Mouse (Mus musculus): Measurements from ENCODE around the gene S100a3. TPM values are rescaled to one million over a fixed set of nuclear protein-coding genes. Genes with fewer than 3 reads are reported as not detected.

The S100a3 gene
- polyA plus RNA-seq, 1 experiment from 2014 or later = not detected

DNA sequence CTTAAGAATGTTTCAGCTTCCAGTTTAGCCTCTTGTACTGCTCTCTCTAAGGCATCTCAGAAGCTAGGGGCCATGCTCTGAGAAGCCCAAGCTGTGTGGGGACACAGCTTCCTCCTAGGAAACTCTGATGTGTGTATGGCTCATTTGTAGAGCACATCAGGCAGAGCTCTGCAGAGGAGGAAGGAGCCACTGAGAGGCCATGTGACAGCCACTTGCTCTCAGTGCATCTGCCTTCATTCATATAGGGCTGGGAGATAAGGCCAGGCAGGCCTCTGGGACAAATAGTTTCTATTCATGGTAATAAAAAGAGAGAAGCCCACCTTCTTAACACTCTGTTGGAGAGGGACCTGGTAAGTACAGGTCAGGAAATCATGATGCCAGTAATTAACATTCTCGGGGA, 34.1 kb downstream of the S100a3 start:
- H3K9me3 ChIP-seq (replicated peaks; ENCODE audit: control insufficient read depth, low read length) = no peaks in the 10 kb centered on the region
- H3K27ac ChIP-seq (ENCODE audit: low read length) = no peak overlapping the region
- H3K9ac ChIP-seq (ENCODE audit: low read depth, low read length) = no peak overlapping the region
- 47% methylated on average over 1 of the region's 1 CpGs for WGBS (ENCODE audit: insufficient replicate concordance)
- no peaks in the 10 kb centered on the region for H3K36me3 ChIP-seq (ENCODE audit: control insufficient read depth, insufficient read depth)
- no peaks in the 10 kb centered on the region for H3K4me1 ChIP-seq (ENCODE audit: control insufficient read depth, low read depth, low read length)
- no peak for ATAC-seq (ENCODE audit: low read depth)
- no peak overlapping the region for H3K4me2 ChIP-seq (ENCODE audit: low read depth, low read length)
- H3K4me3 ChIP-seq (ENCODE audit: low read depth, low read length) = no peak overlapping the region
- no peaks in the 10 kb centered on the region for H3K27me3 ChIP-seq (ENCODE audit: control insufficient read depth, insufficient read depth, low read depth, low read length)

DNA sequence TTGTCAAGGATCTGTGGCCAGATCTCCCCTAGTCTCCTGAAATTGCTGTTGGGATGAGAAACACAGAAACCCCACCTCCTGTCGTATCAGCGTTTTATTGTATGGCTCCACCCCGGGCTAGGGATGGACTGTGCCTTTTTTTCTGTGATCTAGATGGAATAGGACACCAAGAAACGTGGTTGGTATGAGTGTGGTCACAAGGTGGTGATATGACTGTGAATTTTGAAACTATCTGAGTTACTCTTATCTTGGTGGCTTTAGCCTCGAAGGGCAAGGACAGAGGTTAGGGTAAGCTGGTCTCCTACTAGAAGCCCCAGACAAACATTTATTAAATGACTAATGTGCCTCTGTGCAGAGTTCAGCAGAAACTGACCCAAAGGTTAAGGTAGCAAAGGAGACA, 35.2 kb downstream of the S100a3 start:
- H3K27ac ChIP-seq (ENCODE audit: low read length) = no peak overlapping the region
- 41% methylated on average over 5 of the region's 5 CpGs for WGBS (ENCODE audit: insufficient replicate concordance)
- H3K4me1 ChIP-seq (ENCODE audit: control insufficient read depth, low read depth, low read length) = no peaks in the 10 kb centered on the region
- H3K4me3 ChIP-seq (ENCODE audit: low read depth, low read length) = no peak overlapping the region
- H3K36me3 ChIP-seq (ENCODE audit: control insufficient read depth, insufficient read depth) = no peaks in the 10 kb centered on the region
- H3K4me2 ChIP-seq (ENCODE audit: low read depth, low read length) = no peak overlapping the region
- ATAC-seq (ENCODE audit: low read depth) = no peak
- H3K9me3 ChIP-seq (replicated peaks; ENCODE audit: control insufficient read depth, low read length) = no peaks in the 10 kb centered on the region
- no peak overlapping the region for H3K9ac ChIP-seq (ENCODE audit: low read depth, low read length)
- H3K27me3 ChIP-seq (ENCODE audit: control insufficient read depth, insufficient read depth, low read depth, low read length) = no peaks in the 10 kb centered on the region

DNA sequence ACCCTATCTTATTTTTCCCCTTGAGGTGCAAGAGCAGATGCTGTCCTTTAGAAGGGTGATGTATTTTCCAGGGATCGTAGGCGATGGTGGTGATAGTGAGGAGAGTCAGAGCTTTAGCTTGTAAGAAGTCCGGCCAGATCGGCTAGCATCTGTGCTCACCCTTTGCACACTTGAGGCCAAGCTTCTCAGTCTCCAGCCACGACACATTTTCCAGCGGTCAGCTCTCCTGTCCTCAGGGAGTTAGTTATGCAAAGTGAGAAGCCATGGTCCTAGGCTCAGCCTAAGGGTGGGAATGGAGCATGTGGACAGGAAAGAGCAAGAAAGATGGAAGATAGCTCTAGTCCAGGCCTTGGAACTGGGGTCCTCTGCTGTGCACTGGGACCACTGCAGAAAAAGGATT, 36.4 kb downstream of the S100a3 start:
- no peak overlapping the region for H3K9ac ChIP-seq (ENCODE audit: low read depth, low read length)
- 71% methylated on average over 6 of the region's 6 CpGs for WGBS (ENCODE audit: insufficient replicate concordance)
- H3K4me1 ChIP-seq (ENCODE audit: control insufficient read depth, low read depth, low read length) = no peaks in the 10 kb centered on the region
- ATAC-seq (ENCODE audit: low read depth) = no peak
- no peak overlapping the region for H3K27ac ChIP-seq (ENCODE audit: low read length)
- no peaks in the 10 kb centered on the region for H3K9me3 ChIP-seq (replicated peaks; ENCODE audit: control insufficient read depth, low read length)
- H3K4me2 ChIP-seq (ENCODE audit: low read depth, low read length) = no peak overlapping the region
- H3K36me3 ChIP-seq (ENCODE audit: control insufficient read depth, insufficient read depth) = no peaks in the 10 kb centered on the region
- no peaks in the 10 kb centered on the region for H3K27me3 ChIP-seq (ENCODE audit: control insufficient read depth, insufficient read depth, low read depth, low read length)
- H3K4me3 ChIP-seq (ENCODE audit: low read depth, low read length) = no peak overlapping the region

DNA sequence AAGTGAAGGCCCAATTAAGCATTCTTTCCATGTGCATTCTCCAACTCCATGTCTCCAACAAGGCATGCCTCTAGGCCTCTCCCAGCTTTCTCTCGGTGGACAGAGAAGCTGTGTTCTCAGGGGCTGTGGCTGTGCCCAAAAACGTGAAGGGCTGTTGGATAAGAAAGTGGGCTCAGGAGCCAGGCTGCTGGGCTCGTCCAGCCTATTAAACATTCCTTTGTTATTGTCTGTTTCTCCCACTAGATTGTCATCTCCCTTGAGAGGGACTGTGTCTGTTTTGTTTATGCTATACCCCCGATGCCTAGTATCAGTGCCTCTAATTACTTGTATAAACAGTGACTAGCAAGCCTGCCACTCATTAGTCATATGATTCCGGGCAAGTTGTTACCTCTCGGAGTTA, 37.4 kb downstream of the S100a3 start:
- ATAC-seq (ENCODE audit: low read depth) = no peak
- H3K36me3 ChIP-seq (ENCODE audit: control insufficient read depth, insufficient read depth) = no peaks in the 10 kb centered on the region
- no peaks in the 10 kb centered on the region for H3K27me3 ChIP-seq (ENCODE audit: control insufficient read depth, insufficient read depth, low read depth, low read length)
- no peak overlapping the region for H3K4me3 ChIP-seq (ENCODE audit: low read depth, low read length)
- H3K9me3 ChIP-seq (replicated peaks; ENCODE audit: control insufficient read depth, low read length) = no peaks in the 10 kb centered on the region
- H3K4me1 ChIP-seq (ENCODE audit: control insufficient read depth, low read depth, low read length) = no peaks in the 10 kb centered on the region
- no peak overlapping the region for H3K4me2 ChIP-seq (ENCODE audit: low read depth, low read length)
- 47% methylated on average over 6 of the region's 6 CpGs for WGBS (ENCODE audit: insufficient replicate concordance)
- no peak overlapping the region for H3K9ac ChIP-seq (ENCODE audit: low read depth, low read length)
- H3K27ac ChIP-seq (ENCODE audit: low read length) = no peak overlapping the region

DNA sequence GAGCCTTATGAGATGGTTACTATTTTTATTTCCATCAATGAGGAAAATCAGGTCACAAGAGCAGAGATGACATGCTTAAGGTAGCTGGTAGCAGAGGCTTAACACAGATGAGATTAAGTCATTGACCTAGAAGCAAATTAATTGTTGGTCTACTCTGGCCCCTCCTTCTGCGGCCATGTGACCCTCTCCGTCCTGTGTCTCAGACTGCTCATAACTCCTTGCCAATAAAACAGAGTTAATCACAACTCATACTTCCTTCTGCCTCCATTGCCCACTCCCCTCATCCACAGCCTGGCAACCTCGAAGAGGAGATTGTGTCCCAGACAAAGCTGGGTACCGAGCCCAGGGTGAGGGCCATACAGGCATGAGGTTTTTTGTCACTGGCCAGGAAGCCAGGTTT, 37.8 kb downstream of the S100a3 start:
- H3K4me2 ChIP-seq (ENCODE audit: low read depth, low read length) = no peak overlapping the region
- no peak overlapping the region for H3K9ac ChIP-seq (ENCODE audit: low read depth, low read length)
- no peaks in the 10 kb centered on the region for H3K27me3 ChIP-seq (ENCODE audit: control insufficient read depth, insufficient read depth, low read depth, low read length)
- H3K4me3 ChIP-seq (ENCODE audit: low read depth, low read length) = no peak overlapping the region
- no peaks in the 10 kb centered on the region for H3K9me3 ChIP-seq (replicated peaks; ENCODE audit: control insufficient read depth, low read length)
- no peak for ATAC-seq (ENCODE audit: low read depth)
- H3K36me3 ChIP-seq (ENCODE audit: control insufficient read depth, insufficient read depth) = no peaks in the 10 kb centered on the region
- no peaks in the 10 kb centered on the region for H3K4me1 ChIP-seq (ENCODE audit: control insufficient read depth, low read depth, low read length)
- 46% methylated on average over 4 of the region's 4 CpGs for WGBS (ENCODE audit: insufficient replicate concordance)
- no peak overlapping the region for H3K27ac ChIP-seq (ENCODE audit: low read length)

DNA sequence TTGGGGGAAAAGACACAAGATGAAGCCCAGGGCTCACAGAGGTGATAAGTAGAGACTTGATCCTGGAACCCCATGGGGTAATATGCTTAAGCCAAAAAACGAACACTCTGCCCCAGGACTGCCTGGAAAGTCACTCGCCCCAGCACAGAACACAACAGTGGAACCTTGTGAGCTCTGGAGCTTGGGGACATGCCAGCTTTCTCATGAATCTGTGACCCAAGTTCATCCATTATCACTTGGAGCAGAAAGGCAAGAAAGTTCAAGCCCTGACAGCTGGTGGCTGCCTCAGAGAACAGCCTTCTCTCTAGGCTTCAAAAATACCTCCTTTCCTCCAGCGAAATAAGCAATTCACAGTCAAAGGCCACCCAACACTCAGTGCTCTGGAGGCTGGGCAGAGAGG, 39.0 kb downstream of the S100a3 start:
- no peak overlapping the region for H3K27ac ChIP-seq (ENCODE audit: low read length)
- H3K36me3 ChIP-seq (ENCODE audit: control insufficient read depth, insufficient read depth) = no peaks in the 10 kb centered on the region
- H3K4me2 ChIP-seq (ENCODE audit: low read depth, low read length) = no peak overlapping the region
- H3K4me1 ChIP-seq (ENCODE audit: control insufficient read depth, low read depth, low read length) = no peaks in the 10 kb centered on the region
- H3K9me3 ChIP-seq (replicated peaks; ENCODE audit: control insufficient read depth, low read length) = no peaks in the 10 kb centered on the region
- ATAC-seq (ENCODE audit: low read depth) = no peak
- H3K27me3 ChIP-seq (ENCODE audit: control insufficient read depth, insufficient read depth, low read depth, low read length) = no peaks in the 10 kb centered on the region
- no peak overlapping the region for H3K9ac ChIP-seq (ENCODE audit: low read depth, low read length)
- no peak overlapping the region for H3K4me3 ChIP-seq (ENCODE audit: low read depth, low read length)
- 48% methylated on average over 3 of the region's 3 CpGs for WGBS (ENCODE audit: insufficient replicate concordance)

DNA sequence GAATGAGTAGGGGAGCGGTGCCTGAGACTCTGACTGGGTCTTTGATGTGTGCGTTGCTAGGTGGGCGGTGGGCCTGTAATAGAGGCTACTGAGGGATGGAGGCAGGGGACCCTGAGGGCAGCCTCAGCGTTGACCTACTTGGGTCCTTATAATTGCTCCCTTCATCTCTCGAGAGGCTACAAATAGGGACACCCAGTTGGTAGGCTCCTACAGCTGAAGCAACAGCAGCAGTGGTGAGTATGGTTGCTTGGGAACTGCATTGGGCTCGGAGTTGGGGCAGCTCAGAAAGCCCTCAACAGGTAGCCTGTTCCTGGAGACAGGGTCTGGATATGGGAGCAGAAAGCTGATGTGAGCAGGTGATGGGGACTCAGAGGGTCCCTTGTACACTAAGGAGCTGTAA, 39.7 kb downstream of the S100a3 start:
- H3K4me1 ChIP-seq (ENCODE audit: control insufficient read depth, low read depth, low read length) = no peaks in the 10 kb centered on the region
- ATAC-seq (ENCODE audit: low read depth) = no peak
- no peak overlapping the region for H3K27ac ChIP-seq (ENCODE audit: low read length)
- no peaks in the 10 kb centered on the region for H3K9me3 ChIP-seq (replicated peaks; ENCODE audit: control insufficient read depth, low read length)
- H3K36me3 ChIP-seq (ENCODE audit: control insufficient read depth, insufficient read depth) = no peaks in the 10 kb centered on the region
- no peaks in the 10 kb centered on the region for H3K27me3 ChIP-seq (ENCODE audit: control insufficient read depth, insufficient read depth, low read depth, low read length)
- WGBS (ENCODE audit: insufficient replicate concordance) = 64% methylated on average over 6 of the region's 6 CpGs
- H3K9ac ChIP-seq (ENCODE audit: low read depth, low read length) = no peak overlapping the region
- no peak overlapping the region for H3K4me3 ChIP-seq (ENCODE audit: low read depth, low read length)
- H3K4me2 ChIP-seq (ENCODE audit: low read depth, low read length) = no peak overlapping the region

DNA sequence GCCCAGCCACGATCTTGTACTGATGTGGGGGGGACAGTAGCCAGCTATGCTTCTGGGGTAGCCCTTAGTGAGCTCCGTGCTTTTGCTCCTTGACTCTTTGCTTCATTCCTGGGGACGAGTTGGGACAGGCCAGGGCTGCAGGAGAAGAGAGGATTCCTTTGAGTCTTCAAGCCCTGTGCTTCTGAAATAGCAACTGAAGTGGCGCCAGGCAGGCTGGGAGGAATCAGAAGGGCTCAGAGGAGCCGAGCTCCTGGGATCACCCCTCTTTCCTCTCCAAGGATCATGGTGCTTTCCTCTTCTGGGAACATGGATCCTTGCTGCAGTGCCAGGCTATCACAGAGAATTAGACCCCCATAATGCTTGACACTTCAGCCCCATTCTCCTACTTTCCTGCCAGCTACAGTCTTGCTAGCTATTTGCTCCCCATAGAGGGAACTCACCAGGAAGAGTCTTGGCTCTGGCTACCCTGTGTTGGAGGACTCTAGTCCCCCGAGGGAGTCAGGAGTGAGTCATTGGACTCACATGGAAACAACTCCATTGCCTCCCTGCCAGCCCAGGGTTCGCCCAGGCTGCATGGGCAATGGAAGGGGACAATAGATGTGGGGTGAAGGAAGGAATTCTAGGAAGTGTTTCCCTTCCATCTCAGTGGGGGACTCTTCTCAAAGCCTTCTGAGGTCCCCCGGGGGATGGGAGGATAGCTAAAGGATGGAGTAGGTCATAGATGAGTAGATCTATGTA, 40.2 kb downstream of the S100a3 start:
- no peaks in the 10 kb centered on the region for H3K9me3 ChIP-seq (replicated peaks; ENCODE audit: control insufficient read depth, low read length)
- 59% methylated on average over 8 of the region's 8 CpGs for WGBS (ENCODE audit: insufficient replicate concordance)
- H3K4me2 ChIP-seq (ENCODE audit: low read depth, low read length) = no peak overlapping the region
- no peaks in the 10 kb centered on the region for H3K4me1 ChIP-seq (ENCODE audit: control insufficient read depth, low read depth, low read length)
- ATAC-seq (ENCODE audit: low read depth) = no peak
- H3K27me3 ChIP-seq (ENCODE audit: control insufficient read depth, insufficient read depth, low read depth, low read length) = no peaks in the 10 kb centered on the region
- no peak overlapping the region for H3K4me3 ChIP-seq (ENCODE audit: low read depth, low read length)
- H3K27ac ChIP-seq (ENCODE audit: low read length) = no peak overlapping the region
- no peak overlapping the region for H3K9ac ChIP-seq (ENCODE audit: low read depth, low read length)
- H3K36me3 ChIP-seq (ENCODE audit: control insufficient read depth, insufficient read depth) = no peaks in the 10 kb centered on the region

DNA sequence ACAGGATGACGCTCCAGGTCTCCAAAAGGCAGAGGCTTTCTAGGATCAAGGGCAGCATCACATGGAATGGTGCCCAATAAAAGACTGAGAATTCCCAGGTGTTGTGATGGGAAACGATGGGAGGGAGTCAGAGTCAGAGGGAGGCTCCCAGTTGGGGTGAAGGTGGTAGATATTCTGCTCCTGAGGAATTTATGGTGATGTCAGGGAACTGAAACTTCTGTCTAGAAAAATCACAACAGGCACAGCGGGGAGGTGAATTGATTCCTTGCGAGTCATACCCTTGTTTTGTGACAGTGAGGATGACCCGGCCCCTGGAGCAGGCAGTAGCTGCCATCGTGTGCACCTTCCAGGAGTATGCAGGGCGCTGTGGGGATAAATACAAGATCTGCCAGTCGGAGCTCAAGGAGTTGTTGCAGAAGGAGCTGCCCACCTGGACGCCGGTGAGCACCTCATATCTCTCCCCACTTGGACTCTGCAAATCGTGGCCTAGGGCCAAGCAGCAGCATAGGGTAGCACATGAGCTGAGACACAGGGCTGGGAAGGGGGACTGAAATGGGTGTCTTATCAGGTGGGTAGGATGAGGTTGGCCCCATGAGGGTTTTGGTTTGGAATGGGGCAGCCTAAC, 41.2 kb downstream of the S100a3 start, which contains the start of gene Gm42674:
TSS of gene Gm42674 (plus strand) at position 419 of the 625 bp plus-strand sequence.
- H3K9me3 ChIP-seq (replicated peaks; ENCODE audit: control insufficient read depth, low read length) = no peaks in the 10 kb centered on the region
- 65% methylated on average over 11 of the region's 11 CpGs for WGBS (ENCODE audit: insufficient replicate concordance)
- no peaks in the 10 kb centered on the region for H3K27me3 ChIP-seq (ENCODE audit: control insufficient read depth, insufficient read depth, low read depth, low read length)

More for the DNA sequence above, 41.2 kb downstream of the S100a3 start, which contains the start of gene Gm42674:
- Histone ChIP-seq H3K4me1 (ENCODE audit: control insufficient read depth, low read depth, low read length) (no peaks in the 10 kb centered on the region), H3K9ac (ENCODE audit: low read depth, low read length) (no peak within 1 kb of the TSS), H3K27ac (ENCODE audit: low read length) (no peak within 1 kb of the TSS), H3K4me2 (ENCODE audit: low read depth, low read length) (no peak within 1 kb of the TSS), H3K36me3 (ENCODE audit: control insufficient read depth, insufficient read depth) (no peaks in the 10 kb centered on the region), H3K4me3 (ENCODE audit: low read depth, low read length) (no peak within 1 kb of the TSS)
- ATAC-seq (ENCODE audit: low read depth) = no peak

Data from liver, embryonic 16.5 days (tissue).